Mouse (Mus musculus) splenic B cell, adult 2 months (primary cell): ENCODE results near the gene Dnajc14.
A peak's percentile ranks its signal among the peaks of the same experiment; 100 is the strongest.

Source experiments
- DNase-seq: peaks from one replicate; pipeline ENCODE4 v3.0.0-alpha.2; 2011; ENCODE audit warnings: low read depth, low spot score
- H3K27me3 ChIP-seq: 2 replicates; pipeline ENCODE4 v1.6.1; 2012; ENCODE audit warnings: mild to moderate bottlenecking, low read length, moderate library complexity, mixed read lengths; ENCODE audit not compliant: control insufficient read depth, poor library complexity, insufficient read depth, severe bottlenecking
- H3K36me3 ChIP-seq: 2 replicates; pipeline ENCODE4 v1.6.1; 2012; ENCODE audit warnings: mild to moderate bottlenecking, low read length, moderate library complexity, mixed read lengths; ENCODE audit not compliant: control insufficient read depth, poor library complexity, insufficient read depth, severe bottlenecking

Gene Dnajc14

DNA sequence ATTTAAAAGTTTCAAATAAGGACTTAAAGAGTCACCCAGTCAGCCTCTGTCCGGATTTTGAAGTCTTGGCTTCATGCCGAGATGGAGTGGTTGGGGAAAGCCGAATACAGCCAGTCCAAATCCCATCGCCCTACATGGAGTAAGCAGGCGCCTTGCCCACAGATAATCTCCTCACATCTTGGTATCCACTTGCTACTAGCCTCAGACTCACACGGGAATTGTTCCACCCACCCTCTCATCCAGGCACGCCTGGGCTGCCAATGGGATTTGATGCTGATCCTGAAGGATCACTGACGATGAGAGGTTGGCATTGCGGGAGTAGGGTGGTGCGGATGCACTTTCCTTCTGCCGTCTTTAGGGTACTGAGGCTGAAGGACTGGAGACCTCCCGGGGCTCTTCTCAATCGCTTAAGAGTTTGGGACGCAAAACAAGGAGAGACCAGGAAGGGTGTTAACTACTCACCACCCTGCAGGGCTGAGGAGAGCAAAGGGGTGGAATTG is at the start of gene Dnajc14:
TSS of gene Dnajc14 (plus strand) at position 292 of the 500 bp plus-strand sequence.
- Histone ChIP-seq H3K36me3 (peaks cover 2% of the 10 kb centered on the region; the same call in 1 of the 2 replicates), H3K27me3 (no peaks in the 10 kb centered on the region)
- no peak for DNase-seq

DNA sequence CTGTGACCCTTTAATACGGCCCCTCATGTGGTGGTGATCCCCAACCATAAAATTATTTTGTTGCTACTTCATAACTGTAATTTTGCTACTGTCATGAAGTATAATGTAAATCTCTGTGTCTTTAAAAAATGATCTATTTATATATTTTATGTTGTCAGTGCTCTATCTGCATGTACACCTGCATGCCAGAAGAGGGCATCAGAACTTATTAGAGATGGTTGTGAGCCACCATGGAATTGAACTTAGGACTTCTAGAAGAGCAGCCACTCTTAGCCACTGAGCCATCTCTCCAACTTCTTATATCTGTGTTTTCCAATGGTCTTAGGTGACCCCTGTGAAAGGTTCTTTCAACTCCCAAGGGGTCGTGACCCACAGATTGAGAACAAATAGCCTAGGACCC is 31.0 kb upstream of the Dnajc14 start:
- DNase-seq = peak; percentile 47
- Histone ChIP-seq H3K27me3 (no peaks in the 10 kb centered on the region), H3K36me3 (no peaks in the 10 kb centered on the region)

DNA sequence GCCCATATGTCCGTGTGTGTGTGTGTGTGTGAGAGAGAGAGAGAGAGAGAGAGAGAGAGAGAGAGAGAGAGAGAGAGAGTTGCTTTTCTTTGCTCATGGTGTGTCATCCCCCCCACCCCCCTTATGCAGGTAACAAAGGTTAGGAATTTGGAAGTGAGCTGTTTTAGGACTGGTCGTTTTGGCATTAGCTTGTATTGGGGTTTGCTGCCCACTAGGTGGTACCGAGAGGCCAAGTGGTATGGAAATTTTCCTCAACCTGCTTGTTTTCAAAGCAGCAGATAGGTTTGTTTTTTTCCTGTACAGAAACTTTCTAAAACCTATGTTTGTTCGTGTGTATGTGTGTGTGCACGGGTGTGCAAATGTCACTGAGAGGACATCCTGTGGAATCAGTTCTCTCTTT is 30.2 kb upstream of the Dnajc14 start:
- DNase-seq = peak; percentile 45
- Histone ChIP-seq H3K36me3 (no peaks in the 10 kb centered on the region), H3K27me3 (no peaks in the 10 kb centered on the region)

DNA sequence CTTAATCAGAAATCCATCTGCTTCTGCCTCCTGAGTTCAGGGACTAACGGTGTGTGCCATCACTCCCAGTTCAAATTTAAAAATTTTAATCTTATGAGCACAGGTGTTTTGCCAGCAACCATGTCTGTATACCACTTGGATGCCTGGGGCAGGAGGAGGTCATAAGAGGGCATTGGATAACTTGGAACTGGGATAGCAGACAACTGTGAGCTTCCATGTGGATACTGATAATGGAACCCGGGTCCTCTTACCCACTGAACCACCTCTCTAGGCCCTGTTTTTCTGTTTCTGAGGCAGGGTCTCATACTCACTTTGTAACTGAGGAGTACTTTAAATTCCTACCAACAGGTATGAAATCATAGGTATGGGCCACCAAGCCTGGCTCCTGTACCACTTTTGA is 25.4 kb upstream of the Dnajc14 start:
- no peaks in the 10 kb centered on the region for H3K27me3 ChIP-seq
- no peak for DNase-seq
- no peaks in the 10 kb centered on the region for H3K36me3 ChIP-seq

DNA sequence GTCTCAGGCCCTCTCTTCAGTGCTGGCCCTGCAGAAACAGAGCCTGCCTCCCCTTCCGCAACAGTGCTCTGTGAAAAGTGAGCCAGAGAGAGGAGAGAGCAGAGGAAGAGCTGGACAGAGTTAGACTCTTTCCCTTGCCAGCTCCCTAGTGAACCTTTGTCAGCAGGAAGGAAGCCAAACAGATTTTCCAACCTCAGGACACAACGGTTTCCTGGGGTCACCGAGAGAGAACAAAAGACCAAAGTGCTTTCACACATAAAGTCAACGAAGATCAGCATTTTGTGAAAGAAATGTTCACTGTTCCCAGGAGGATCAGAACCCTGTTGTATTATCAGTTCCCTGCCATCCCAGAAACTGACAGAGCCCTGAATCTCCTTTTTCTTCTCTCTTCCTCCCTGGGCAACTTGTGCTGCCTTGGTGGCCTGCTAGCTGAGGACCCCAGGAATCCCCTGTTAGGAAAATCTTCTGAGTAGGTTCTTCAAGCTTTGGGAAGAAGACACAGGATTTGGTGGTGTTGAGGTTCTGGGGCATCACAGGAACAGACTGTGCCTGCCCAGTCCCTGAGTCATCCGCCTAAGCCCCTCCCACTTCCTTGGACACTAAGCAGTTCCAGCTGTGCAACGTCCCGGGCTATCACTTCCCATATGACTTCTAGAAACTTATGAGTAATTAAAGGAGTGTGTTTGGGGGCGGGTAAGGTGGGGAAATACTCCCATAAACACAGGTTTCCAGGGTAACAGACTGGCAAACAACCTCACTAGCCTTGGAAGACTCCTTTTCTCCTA is 24.7 kb upstream of the Dnajc14 start:
- Histone ChIP-seq H3K36me3 (no peaks in the 10 kb centered on the region), H3K27me3 (no peaks in the 10 kb centered on the region)
- peak; percentile 33 for DNase-seq

DNA sequence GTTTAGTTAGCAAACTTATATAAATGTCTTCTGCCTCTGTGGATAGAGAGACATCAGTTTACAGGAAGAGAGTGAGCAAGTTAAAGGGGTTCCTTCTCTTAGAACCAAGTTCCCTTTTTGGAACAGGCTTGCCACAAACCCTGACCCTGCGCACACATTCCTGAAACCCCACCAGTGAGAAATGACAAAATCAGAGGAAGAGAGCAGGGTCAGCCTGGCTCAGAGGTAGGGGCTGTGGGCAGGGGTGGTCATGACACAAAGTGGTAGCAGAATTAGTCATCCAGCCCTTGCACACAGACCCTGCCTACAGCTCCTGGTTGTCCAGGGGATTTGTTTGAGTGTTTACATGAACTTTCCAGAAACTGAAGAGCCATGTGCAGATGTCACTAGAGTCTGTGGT is 23.7 kb upstream of the Dnajc14 start:
- Histone ChIP-seq H3K27me3 (no peaks in the 10 kb centered on the region), H3K36me3 (no peaks in the 10 kb centered on the region)
- DNase-seq = no peak

DNA sequence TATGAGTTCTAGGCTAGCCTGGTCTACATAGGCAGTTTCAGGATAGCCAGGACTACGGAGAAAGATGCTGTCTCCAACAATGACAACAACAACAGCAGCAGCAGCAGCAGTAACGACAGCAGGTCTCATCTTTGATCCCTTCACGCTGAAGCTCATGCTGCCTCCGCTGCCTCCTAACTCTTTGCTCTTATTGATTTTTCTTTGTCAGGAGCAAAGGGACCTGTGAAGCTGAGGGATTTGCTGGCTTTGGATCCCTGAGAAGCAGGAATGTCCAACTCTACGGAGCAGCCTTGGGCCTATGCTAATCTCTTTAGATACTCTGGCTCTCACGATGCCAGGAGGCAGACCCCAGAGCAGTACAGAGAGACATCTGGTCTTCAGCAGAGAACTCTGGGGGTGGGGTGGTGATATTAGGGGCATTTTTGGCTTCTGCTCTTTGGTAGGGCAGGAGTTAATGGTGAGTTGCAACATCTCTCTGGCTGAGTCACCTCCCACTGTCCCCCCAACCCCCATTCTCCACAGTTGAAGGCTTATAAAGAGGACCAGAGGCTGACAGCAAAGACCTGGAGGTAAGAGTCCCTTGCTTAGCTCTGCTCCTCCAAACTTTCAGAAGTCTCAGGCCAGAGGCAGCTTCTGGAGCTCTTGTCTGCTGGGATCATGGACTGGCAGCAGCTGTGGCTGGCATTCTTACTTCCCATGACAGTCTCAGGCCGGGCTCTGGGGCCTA is 13.3 kb upstream of the Dnajc14 start, which contains the start of gene Mmp19:
TSS of gene Mmp19 (plus strand) at position 513 of the 727 bp plus-strand sequence.
- Histone ChIP-seq H3K27me3 (no peaks in the 10 kb centered on the region), H3K36me3 (no peaks in the 10 kb centered on the region)
- no peak for DNase-seq

DNA sequence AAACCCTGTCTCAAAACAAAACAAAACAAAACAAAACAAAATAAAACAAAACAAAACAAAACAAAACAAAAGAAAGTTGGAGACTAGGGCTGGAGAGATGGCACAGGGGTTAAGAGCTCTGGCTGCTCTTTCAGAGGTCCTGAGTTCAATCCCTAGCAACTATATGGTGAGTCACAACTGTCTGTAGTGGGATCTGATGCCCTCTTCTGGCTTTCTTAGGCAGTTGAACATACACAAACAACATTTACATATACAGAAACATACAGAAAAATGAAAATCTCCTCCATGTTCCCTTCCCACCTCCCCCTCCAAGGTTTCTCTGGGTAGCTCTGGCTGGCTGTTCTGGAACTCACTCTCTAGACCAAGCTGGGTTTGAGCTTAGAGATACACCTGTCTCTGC is 11.8 kb upstream of the Dnajc14 start:
- Histone ChIP-seq H3K27me3 (no peaks in the 10 kb centered on the region), H3K36me3 (no peaks in the 10 kb centered on the region)
- no peak for DNase-seq

DNA sequence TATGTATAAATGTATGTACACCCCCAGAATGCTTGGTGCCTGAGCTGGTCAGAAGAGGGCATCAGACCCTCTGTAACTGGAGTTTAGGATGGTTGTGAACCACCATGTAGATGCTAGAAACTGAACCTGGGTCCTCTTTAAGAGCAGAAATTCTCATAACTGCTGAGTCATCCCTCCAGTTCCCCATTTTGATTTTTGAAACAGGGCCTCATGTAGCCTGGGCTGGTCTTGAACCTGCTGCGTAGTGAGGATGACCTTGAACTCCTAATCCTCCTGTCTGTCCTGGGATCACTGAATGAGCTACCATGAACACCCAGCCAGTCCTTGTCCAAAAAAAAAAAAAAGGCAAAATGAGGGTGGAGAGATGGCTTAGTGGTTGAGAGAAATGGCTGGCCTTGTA is 10.6 kb upstream of the Dnajc14 start:
- H3K27me3 ChIP-seq = no peaks in the 10 kb centered on the region
- DNase-seq = no peak
- no peaks in the 10 kb centered on the region for H3K36me3 ChIP-seq

DNA sequence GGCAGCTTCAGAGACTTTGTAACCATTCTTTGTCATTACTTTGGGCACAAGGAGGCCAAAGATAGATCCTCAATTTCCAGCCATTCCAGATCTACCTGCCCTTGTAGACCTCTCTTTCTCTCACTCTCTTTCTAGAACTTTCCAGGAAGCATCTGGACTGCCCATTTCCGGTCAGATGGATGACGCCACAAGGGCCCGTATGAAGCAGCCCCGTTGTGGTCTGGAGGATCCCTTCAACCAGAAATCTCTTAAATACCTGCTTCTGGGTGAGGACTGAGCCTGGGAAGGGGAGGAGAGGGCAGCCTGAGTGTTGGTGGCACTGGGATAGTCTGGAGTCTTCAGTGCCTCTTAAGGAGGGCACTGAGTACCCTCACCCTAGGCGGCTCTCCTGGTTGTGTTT is 9.5 kb upstream of the Dnajc14 start:
- DNase-seq = no peak
- H3K36me3 ChIP-seq = no peaks in the 10 kb centered on the region
- no peaks in the 10 kb centered on the region for H3K27me3 ChIP-seq

DNA sequence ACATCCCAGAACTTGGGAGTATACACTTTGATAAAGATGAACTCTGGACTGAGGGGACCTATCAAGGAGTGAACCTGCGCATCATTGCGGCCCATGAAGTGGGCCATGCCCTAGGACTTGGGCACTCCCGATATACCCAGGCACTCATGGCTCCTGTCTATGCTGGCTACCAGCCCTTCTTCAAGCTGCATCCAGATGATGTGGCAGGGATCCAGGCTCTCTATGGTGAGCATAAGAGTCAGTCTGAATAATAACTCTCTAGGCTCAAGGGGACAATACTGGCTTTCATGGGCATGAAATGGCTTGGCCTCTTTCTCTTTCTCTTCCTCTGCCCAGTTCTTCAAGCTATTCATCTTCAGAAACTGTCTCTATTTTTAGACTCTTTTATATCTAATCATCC is 8.3 kb upstream of the Dnajc14 start:
- no peak for DNase-seq
- no peaks in the 10 kb centered on the region for H3K27me3 ChIP-seq
- H3K36me3 ChIP-seq = 0 out of 2 replicates have a peak, but pooled peaks cover 2% of the 10 kb centered on the region

DNA sequence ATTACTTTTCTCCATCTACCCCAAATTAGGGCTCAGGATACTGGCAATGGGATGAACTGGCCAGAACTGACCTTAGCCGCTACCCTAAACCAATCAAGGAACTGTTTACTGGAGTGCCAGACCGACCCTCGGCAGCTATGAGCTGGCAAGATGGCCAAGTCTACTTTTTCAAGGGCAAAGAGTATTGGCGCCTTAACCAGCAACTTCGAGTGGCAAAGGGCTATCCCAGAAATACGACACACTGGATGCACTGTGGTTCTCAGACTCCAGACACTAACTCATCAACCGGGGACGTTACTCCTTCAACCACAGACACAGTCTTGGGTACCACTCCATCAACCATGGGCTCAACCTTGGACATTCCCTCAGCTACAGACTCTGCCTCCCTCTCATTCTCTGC is 5.2 kb upstream of the Dnajc14 start:
- H3K27me3 ChIP-seq = no peaks in the 10 kb centered on the region

DNA sequence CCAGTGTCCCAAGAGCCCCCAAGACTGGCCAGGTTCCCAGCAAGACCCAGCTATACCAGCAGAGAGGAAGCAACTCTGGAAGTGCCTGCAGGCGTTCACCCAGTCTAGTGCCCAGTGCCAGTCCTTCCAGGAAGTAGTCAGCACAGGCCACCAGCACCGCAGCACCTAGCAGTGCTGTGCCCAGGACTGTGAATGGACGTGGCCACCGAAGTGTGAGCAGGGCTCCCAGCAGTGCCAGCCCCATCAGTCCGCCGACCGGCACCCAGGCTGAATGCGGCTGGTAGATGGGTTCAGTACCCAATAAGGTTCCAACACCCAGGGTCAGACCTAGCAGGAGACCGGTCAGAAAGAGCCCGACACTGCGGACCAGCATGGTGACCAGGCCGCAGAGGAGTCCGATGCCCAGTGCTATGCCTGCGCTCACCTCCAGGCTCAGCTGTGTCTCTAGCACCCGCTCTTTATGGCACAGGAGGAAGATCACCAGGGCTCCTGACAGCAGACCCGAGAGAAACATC is 1.8 kb upstream of the Dnajc14 start:
- no peaks in the 10 kb centered on the region for H3K27me3 ChIP-seq
- DNase-seq = no peak
- 0 out of 2 replicates have a peak, but pooled peaks cover 2% of the 10 kb centered on the region for H3K36me3 ChIP-seq

More for the DNA sequence above, 5.2 kb upstream of the Dnajc14 start:
- DNase-seq = no peak
- H3K36me3 ChIP-seq = 0 out of 2 replicates have a peak, but pooled peaks cover 2% of the 10 kb centered on the region

DNA sequence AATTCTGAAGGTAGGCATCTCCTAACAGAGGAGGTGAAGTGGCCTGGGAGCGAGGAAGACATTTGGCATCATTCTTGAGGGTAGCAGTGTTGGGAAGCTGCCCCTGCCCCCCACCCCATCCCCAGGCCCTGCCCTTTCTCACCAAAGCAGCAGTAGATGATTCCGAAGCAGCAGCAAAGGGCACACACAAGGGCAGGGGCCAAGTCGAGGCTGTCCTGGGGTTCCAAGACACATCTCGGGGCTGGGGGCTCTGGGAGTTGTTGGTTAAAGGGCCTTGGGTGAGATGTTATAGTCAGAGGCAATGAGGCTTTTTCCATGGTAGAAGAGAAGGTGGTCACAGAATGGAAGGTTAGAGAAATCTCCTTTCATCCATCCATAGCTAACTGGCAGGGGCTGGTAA is 906 bp upstream of the Dnajc14 start:
- DNase-seq = no peak
- Histone ChIP-seq H3K27me3 (no peaks in the 10 kb centered on the region), H3K36me3 (0 out of 2 replicates have a peak, but pooled peaks cover 2% of the 10 kb centered on the region)

DNA sequence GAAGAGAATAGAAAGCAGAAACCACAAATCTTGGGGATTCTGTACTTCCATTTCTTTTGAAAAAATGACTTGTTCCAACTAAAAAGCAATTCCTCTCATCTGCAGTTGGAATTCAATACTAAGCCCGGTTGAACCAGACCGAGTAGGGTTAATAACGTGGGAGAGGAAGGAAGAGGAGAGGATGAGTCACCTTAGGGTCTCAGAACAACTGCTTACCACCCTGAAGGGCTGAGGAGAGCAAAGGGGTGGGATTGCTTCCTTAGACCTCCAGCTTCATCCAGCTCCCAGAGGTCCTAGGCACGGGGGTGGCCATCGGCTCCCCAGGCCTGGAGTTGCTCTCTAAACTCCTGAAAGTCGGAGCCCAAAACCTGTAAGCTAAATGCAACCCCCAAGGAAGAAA is 501 bp upstream of the Dnajc14 start:
- no peak for DNase-seq
- no peaks in the 10 kb centered on the region for H3K27me3 ChIP-seq
- H3K36me3 ChIP-seq = 0 out of 2 replicates have a peak, but pooled peaks cover 2% of the 10 kb centered on the region
